ENCODE assay signal across 8 mouse cellular contexts in genomic region chr6:86488149-86488485, GRCm38 (mm10). TPM values are rescaled to one million over a fixed set of nuclear protein-coding genes. Genes with fewer than 3 reads are reported as not detected.
DNase-seq lines count a peak whose midpoint lies in the region; ATAC-seq and TF ChIP-seq lines count a peak whose summit lies in the region.

No protein-coding gene starts in this region.

- no peaks in the 10 kb centered on the region for H3K9me3 ChIP-seq in lung, embryonic 16.5 days (ENCODE audit: control insufficient read depth, low read length)
- no peaks in the 10 kb centered on the region for H3K9me3 ChIP-seq in intestine, postnatal 0 days (ENCODE audit: control insufficient read depth)

- TF ChIP-seq CTCF in intestine, postnatal 0 days (IDR thresholded peaks at IDR 0.05; ENCODE audit: low read depth) = no peak

- H3K4me3 ChIP-seq in lung, embryonic 16.5 days (ENCODE audit: low read length) = no peak overlapping the region; the same call in 1 of the 2 replicates
- H3K4me3 ChIP-seq in intestine, postnatal 0 days (ENCODE audit: low read depth, low read length) = no peak overlapping the region
- H3K4me3 ChIP-seq in myocyte = no peak overlapping the region

- H3K36me3 ChIP-seq in lung, embryonic 16.5 days (ENCODE audit: control insufficient read depth, insufficient read depth, low read length) = no peaks in the 10 kb centered on the region
- H3K36me3 ChIP-seq in intestine, postnatal 0 days (ENCODE audit: control insufficient read depth, insufficient read depth) = no peaks in the 10 kb centered on the region
- no peaks in the 10 kb centered on the region for H3K36me3 ChIP-seq in myocyte (ENCODE audit: control insufficient read depth, insufficient read depth)

- H3K27ac ChIP-seq in lung, embryonic 16.5 days (ENCODE audit: low read length) = peak overlapping the region; percentile 99
- peak overlapping the region; percentile 92 for H3K27ac ChIP-seq in intestine, postnatal 0 days (ENCODE audit: low read depth, low read length)

- DNase-seq in lung, postnatal 25 days (ENCODE audit: low spot score) = no peak
- peak; percentile 80 to 84 for DNase-seq in cerebellum, postnatal 10 days
- DNase-seq in gastrocnemius, postnatal 36 days = peak; percentile 33 to 48
- no peak for DNase-seq in left cerebral cortex, postnatal 25 days (ENCODE audit: low spot score in 2 of 2)
- no peak for DNase-seq in urinary bladder, postnatal 25 days (ENCODE audit: low spot score)

- WGBS in lung, embryonic 16.5 days = 38% methylated on average over 3 of the region's 3 CpGs
- 22% methylated on average over 3 of the region's 3 CpGs for WGBS in intestine, postnatal 0 days

- intact Hi-C loops in gastrocnemius, postnatal 36 days (cut with DNase I) = loop anchor here (5.0 kb wide), 1 partner anchor 34 kb away; no protein-coding TSS in a partner anchor
- intact Hi-C loops in left cerebral cortex, postnatal 25 days (cut with DNase I) = no loop called here

- peak overlapping the region; percentile 48; the same call in 1 of the 2 replicates for H3K4me2 ChIP-seq in lung, embryonic 16.5 days (ENCODE audit: low read depth, low read length)
- H3K4me2 ChIP-seq in intestine, postnatal 0 days (replicated peaks; ENCODE audit: low read depth) = peak overlapping the region; percentile 45; the same call in 1 of the 2 replicates
- peak overlapping the region; percentile 36 for H3K4me2 ChIP-seq in myocyte (ENCODE audit: low read depth)

- H3K9ac ChIP-seq in lung, embryonic 16.5 days (ENCODE audit: low read length) = peak overlapping the region; percentile 70
- H3K9ac ChIP-seq in intestine, postnatal 0 days (ENCODE audit: low read depth, low read length) = peak overlapping the region; percentile 34; the same call in 1 of the 2 replicates

- H3K4me1 ChIP-seq in lung, embryonic 16.5 days (replicated peaks; ENCODE audit: control insufficient read depth, insufficient read depth, low read length) = peaks cover 15% of the 10 kb centered on the region
- H3K4me1 ChIP-seq in intestine, postnatal 0 days (replicated peaks; ENCODE audit: control insufficient read depth, insufficient read depth, low read length) = peaks cover 10% of the 10 kb centered on the region; the same call in 1 of the 2 replicates

- TF ChIP-seq POLR2A in myocyte (IDR thresholded peaks at IDR 0.05; ENCODE audit: insufficient read length, low read depth) = no peak

- ATAC-seq in lung, embryonic 16.5 days (ENCODE audit: low read depth) = no peak
- ATAC-seq in intestine, postnatal 0 days = no peak

- no peak overlapping the region for H3ac ChIP-seq in myocyte (ENCODE audit: control insufficient read depth, insufficient read length)

- no peaks in the 10 kb centered on the region for H3K27me3 ChIP-seq in lung, embryonic 16.5 days (ENCODE audit: control insufficient read depth, insufficient read depth, low read depth, low read length)
- no peaks in the 10 kb centered on the region for H3K27me3 ChIP-seq in intestine, postnatal 0 days (replicated peaks; ENCODE audit: control insufficient read depth, insufficient read depth, low read length)
- no peaks in the 10 kb centered on the region for H3K27me3 ChIP-seq in myocyte (ENCODE audit: control insufficient read depth, insufficient read depth, insufficient read length)

- no peaks in the 10 kb centered on the region for H3K79me2 ChIP-seq in myocyte (ENCODE audit: control insufficient read depth, insufficient read depth)

TF ChIP-seq in myocyte, 11 proteins besides CTCF, POLR2A, EP300 and RAD21:
- TF ChIP-seq E2F4 (IDR thresholded peaks at IDR 0.05; ENCODE audit: insufficient read depth) (no peak), TCF3 (IDR thresholded peaks at IDR 0.05; ENCODE audit: insufficient read length, low read depth) (no peak), SRF (IDR thresholded peaks at IDR 0.05; ENCODE audit: control insufficient read depth, insufficient read length, low read depth) (no peak), TCF12 (IDR thresholded peaks at IDR 0.05; ENCODE audit: insufficient read depth, poor library complexity, severe bottlenecking) (no peak), MYOG (IDR thresholded peaks at IDR 0.05; ENCODE audit: control insufficient read depth in 1 of 3, insufficient read depth in 1 of 3, insufficient read length in 2 of 3, low read depth in 2 of 3) (no peak)

RNA-seq across cellular contexts. Expression of gene Pcbp1, which starts 38.0 kb away (rescaled TPM):
- polyA plus RNA-seq in lung, embryonic 16.5 days (2015; fragmentation: Nextera tagmentation; extraction: Ambion mirVana) = 168 and 192 TPM in 2 replicates
- 100 to 1,000 TPM; 102 to 112 TPM for total RNA-seq in gastrocnemius, postnatal 36 days (2021)
- polyA plus RNA-seq in intestine, postnatal 0 days (2015; fragmentation: Nextera tagmentation; extraction: Ambion mirVana) = 326 and 327 TPM in 2 replicates
- polyA plus RNA-seq in myocyte (2012; fragmentation: generic; extraction: Trizol) = 306 TPM
- 100 to 1,000 TPM; 183 to 189 TPM for total RNA-seq in left cerebral cortex, postnatal 25 days (2021)

RNA-seq across cellular contexts. Expression of gene C87436, which starts 49.9 kb away (rescaled TPM):
- 23.8 and 26.7 TPM in 2 replicates for polyA plus RNA-seq in lung, embryonic 16.5 days (2015; fragmentation: Nextera tagmentation; extraction: Ambion mirVana)
- 1 to 10 TPM; 6.1 to 7.8 TPM for total RNA-seq in gastrocnemius, postnatal 36 days (2021)
- 12.4 and 12.8 TPM in 2 replicates for polyA plus RNA-seq in intestine, postnatal 0 days (2015; fragmentation: Nextera tagmentation; extraction: Ambion mirVana)
- 6.9 TPM for polyA plus RNA-seq in myocyte (2012; fragmentation: generic; extraction: Trizol)
- total RNA-seq in left cerebral cortex, postnatal 25 days (2021) = 10 to 100 TPM; 19.2 to 19.5 TPM

Comparison
In these comparisons a context has a peak if more than half of its experiments do, and no peak if none do; other contexts are left out.
1. DNase-seq: peak in cerebellum, postnatal 10 days (2 of 2) and gastrocnemius, postnatal 36 days (2 of 2); none in lung, postnatal 25 days (single experiment), left cerebral cortex, postnatal 25 days (0 of 2) and urinary bladder, postnatal 25 days (single experiment).
2. Peak in every context shown above with its lines, with median percentiles within 50 percentile points of each other: H3K4me2 ChIP-seq.